Mouse (Mus musculus) embryonic fibroblast, embryonic 13.5 days (primary cell): ENCODE measurements around the gene Fetub.

Experiments
- CTCF ChIP-seq: IDR thresholded peaks from 2 replicates; pipeline ENCODE4 v1.5.1; 2011; ENCODE audit warnings: mild to moderate bottlenecking, control low read depth, low read length, moderate library complexity, borderline replicate concordance; ENCODE audit not compliant: insufficient read depth
- POLR2A ChIP-seq: IDR thresholded peaks from 2 replicates; pipeline ENCODE4 v1.6.1; 2011; ENCODE audit warnings: low read depth, mild to moderate bottlenecking, control low read depth, low read length, moderate library complexity

DNA sequence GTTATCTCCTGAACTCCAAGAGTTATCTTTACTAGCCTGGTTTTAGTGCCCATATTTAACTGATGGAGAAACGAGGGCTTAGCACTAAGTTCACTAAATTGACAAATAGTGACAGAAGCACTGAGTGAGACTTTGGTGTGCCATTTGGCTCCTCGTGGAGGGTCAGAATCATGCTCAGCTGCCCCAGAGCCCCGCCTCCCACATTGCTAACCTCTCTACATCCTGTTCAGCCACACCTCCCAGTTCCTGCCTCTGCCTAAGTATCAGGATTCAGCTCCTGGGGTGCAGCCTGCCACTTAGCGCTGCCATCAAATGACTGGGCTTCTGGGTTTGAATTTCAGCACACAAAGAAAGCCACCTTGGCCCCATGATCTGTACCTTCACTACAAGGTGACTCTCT is 32.8 kb upstream of the Fetub start:
- TF ChIP-seq CTCF (no peak), POLR2A (no peak)
